Mouse (Mus musculus) limb, embryonic 15.5 days (tissue): ENCODE results near the gene Tspan15. TPM values are rescaled to one million over a fixed set of nuclear protein-coding genes. Genes with fewer than 3 reads are reported as not detected.

Source experiments
- ATAC-seq: fragments of 200-750 bp; cut with Nextera tagmentation; 2 replicates; pipeline ENCODE4 v1.8.0; 2017; ENCODE audit warnings: low read depth, moderate TSS enrichment; ENCODE audit not compliant: insufficient number of reproducible peaks, low FRiP score, low TSS enrichment
- H3K27ac ChIP-seq: fragments of 300-500 bp; sonication (generic); 2 replicates; pipeline ENCODE4 v1.5.1; 2015; ENCODE audit warnings: moderate library complexity, mild to moderate bottlenecking, inconsistent platforms
- H3K27me3 ChIP-seq: fragments of 300-500 bp; sonication (generic); 2 replicates; pipeline ENCODE4 v1.6.1; 2015; ENCODE audit warnings: inconsistent platforms
- H3K36me3 ChIP-seq: fragments of 300-500 bp; sonication (generic); 2 replicates; pipeline ENCODE4 v1.6.1; 2015; ENCODE audit warnings: inconsistent platforms
- H3K4me1 ChIP-seq: fragments of 300-500 bp; sonication (generic); 2 replicates; pipeline ENCODE4 v1.6.1; 2015; ENCODE audit warnings: inconsistent platforms
- H3K4me2 ChIP-seq: fragments of 300-500 bp; sonication (generic); 2 replicates; pipeline ENCODE4 v1.6.1; 2015; ENCODE audit warnings: mild to moderate bottlenecking, inconsistent platforms
- H3K4me3 ChIP-seq: fragments of 300-500 bp; sonication (generic); 2 replicates; pipeline ENCODE4 v1.5.1; 2015; ENCODE audit warnings: mild to moderate bottlenecking, inconsistent platforms
- H3K9ac ChIP-seq: fragments of 300-500 bp; sonication (generic); 2 replicates; pipeline ENCODE4 v1.6.1; 2015; ENCODE audit warnings: inconsistent platforms
- H3K9me3 ChIP-seq: fragments of 300-500 bp; sonication (generic); 2 replicates; pipeline ENCODE4 v1.6.1; 2016; ENCODE audit warnings: inconsistent platforms
- WGBS: fragments of 180-500 bp; shearing (Covaris S2); methylation state at CpG from one replicate; pipeline ENCODE4 v1.1.7; 2015; 5-methylcytosine and 5-hydroxymethylcytosine counted together
- polyA plus RNA-seq: library from polyadenylated mRNA; unstranded; fragments of >200 nt; fragmentation: Nextera tagmentation; extraction: Ambion mirVana; gene quantifications from 2 replicates; pipeline ENCODE4 v1.2.1, GENCODE M21; 2015

Gene Tspan15
- polyA plus RNA-seq, 1 experiment from 2014 or later: 16.3 TPM

- H3K4me1 ChIP-seq: 0 out of 2 replicates have a peak, but pooled peaks cover 4% of the 10 kb centered on the region
- H3K4me3 ChIP-seq: no peak overlapping the region
- no peaks in the 10 kb centered on the region for H3K27me3 ChIP-seq
- no peaks in the 10 kb centered on the region for H3K9me3 ChIP-seq
- H3K27ac ChIP-seq: no peak overlapping the region
- no peak for ATAC-seq
- H3K4me2 ChIP-seq: no peak overlapping the region
- H3K36me3 ChIP-seq: no peaks in the 10 kb centered on the region
- WGBS: 30% methylated on average over 10 of the region's 10 CpGs
- H3K9ac ChIP-seq: no peak overlapping the region
Measured at GRCm38 (mm10) chr10:62208241-62208896, 22.7 kb downstream of the Tspan15 start.

GRCm38 (mm10) chr10:62202574-62202973 lies 28.5 kb downstream of the Tspan15 start:
- no peaks in the 10 kb centered on the region for H3K4me1 ChIP-seq
- no peak for ATAC-seq
- 74% methylated on average over 6 of the region's 6 CpGs for WGBS
- no peak overlapping the region for H3K4me3 ChIP-seq
- no peaks in the 10 kb centered on the region for H3K27me3 ChIP-seq
- H3K9me3 ChIP-seq: no peaks in the 10 kb centered on the region
- H3K27ac ChIP-seq: no peak overlapping the region
- H3K9ac ChIP-seq: no peak overlapping the region
- H3K36me3 ChIP-seq: no peaks in the 10 kb centered on the region
- no peak overlapping the region for H3K4me2 ChIP-seq

GRCm38 (mm10) chr10:62198891-62199290 lies 32.2 kb downstream of the Tspan15 start:
- H3K9me3 ChIP-seq: no peaks in the 10 kb centered on the region
- no peaks in the 10 kb centered on the region for H3K4me1 ChIP-seq
- H3K27me3 ChIP-seq: no peaks in the 10 kb centered on the region
- H3K9ac ChIP-seq: no peak overlapping the region
- no peak for ATAC-seq
- 56% methylated on average over 1 of the region's 1 CpGs for whole genome bisulfite sequencing
- H3K4me3 ChIP-seq: no peak overlapping the region
- H3K36me3 ChIP-seq: no peaks in the 10 kb centered on the region
- H3K4me2 ChIP-seq: no peak overlapping the region
- H3K27ac ChIP-seq: no peak overlapping the region

GRCm38 (mm10) chr10:62197403-62197802 lies 33.6 kb downstream of the Tspan15 start:
- no peak for ATAC-seq
- Histone ChIP-seq H3K9ac (no peak overlapping the region), H3K27me3 (no peaks in the 10 kb centered on the region), H3K4me2 (no peak overlapping the region), H3K4me3 (no peak overlapping the region), H3K36me3 (no peaks in the 10 kb centered on the region), H3K27ac (no peak overlapping the region), H3K4me1 (0 out of 2 replicates have a peak, but pooled peaks cover 7% of the 10 kb centered on the region), H3K9me3 (no peaks in the 10 kb centered on the region)
- 75% methylated on average over 4 of the region's 4 CpGs for WGBS

- ATAC-seq: no peak
- no peak overlapping the region for H3K9ac ChIP-seq
Measured at GRCm38 (mm10) chr10:62195376-62195775, 35.7 kb downstream of the Tspan15 start.

GRCm38 (mm10) chr10:62194946-62195345 lies 36.1 kb downstream of the Tspan15 start:
- 50% methylated on average over 6 of the region's 6 CpGs for WGBS
- H3K4me3 ChIP-seq: no peak overlapping the region
- H3K4me1 ChIP-seq: peaks cover 12% of the 10 kb centered on the region; the same call in 1 of the 2 replicates
- ATAC-seq: no peak
- H3K9ac ChIP-seq: no peak overlapping the region
- H3K27me3 ChIP-seq: no peaks in the 10 kb centered on the region
- H3K27ac ChIP-seq: no peak overlapping the region
- no peak overlapping the region for H3K4me2 ChIP-seq
- no peaks in the 10 kb centered on the region for H3K36me3 ChIP-seq
- no peaks in the 10 kb centered on the region for H3K9me3 ChIP-seq

More at GRCm38 (mm10) chr10:62195376-62195775, 35.7 kb downstream of the Tspan15 start:
- H3K27ac ChIP-seq: no peak overlapping the region
- no peaks in the 10 kb centered on the region for H3K27me3 ChIP-seq
- H3K4me2 ChIP-seq: no peak overlapping the region
- no peaks in the 10 kb centered on the region for H3K9me3 ChIP-seq
- 51% methylated on average over 7 of the region's 7 CpGs for WGBS
- H3K4me3 ChIP-seq: no peak overlapping the region
- H3K4me1 ChIP-seq: 0 out of 2 replicates have a peak, but pooled peaks cover 7% of the 10 kb centered on the region
- H3K36me3 ChIP-seq: no peaks in the 10 kb centered on the region

GRCm38 (mm10) chr10:62194461-62194860 lies 36.6 kb downstream of the Tspan15 start:
- no peak for ATAC-seq
- H3K9ac ChIP-seq: no peak overlapping the region
- H3K4me3 ChIP-seq: no peak overlapping the region
- H3K36me3 ChIP-seq: no peaks in the 10 kb centered on the region
- H3K27ac ChIP-seq: no peak overlapping the region
- no peak overlapping the region for H3K4me2 ChIP-seq
- 68% methylated on average over 5 of the region's 5 CpGs for WGBS
- no peaks in the 10 kb centered on the region for H3K27me3 ChIP-seq
- no peaks in the 10 kb centered on the region for H3K9me3 ChIP-seq
- peaks cover 12% of the 10 kb centered on the region; the same call in 1 of the 2 replicates for H3K4me1 ChIP-seq

- Histone ChIP-seq H3K9ac (no peak overlapping the region), H3K4me1 (peaks cover 12% of the 10 kb centered on the region; the same call in 1 of the 2 replicates), H3K27me3 (no peaks in the 10 kb centered on the region), H3K9me3 (no peaks in the 10 kb centered on the region), H3K27ac (no peak overlapping the region), H3K4me2 (no peak overlapping the region), H3K4me3 (no peak overlapping the region), H3K36me3 (no peaks in the 10 kb centered on the region)
- 89% methylated on average over 6 of the region's 6 CpGs for WGBS
- no peak for ATAC-seq
Measured at GRCm38 (mm10) chr10:62194043-62194442, 37.0 kb downstream of the Tspan15 start.

- Histone ChIP-seq H3K36me3 (no peaks in the 10 kb centered on the region), H3K27me3 (no peaks in the 10 kb centered on the region), H3K9ac (no peak overlapping the region), H3K27ac (no peak overlapping the region), H3K4me3 (no peak overlapping the region), H3K4me1 (peaks cover 12% of the 10 kb centered on the region; the same call in 1 of the 2 replicates), H3K9me3 (no peaks in the 10 kb centered on the region), H3K4me2 (no peak overlapping the region)
- ATAC-seq: peak; percentile 57; the same call in 1 of the 2 replicates
- WGBS: 63% methylated on average over 9 of the region's 9 CpGs
Measured at GRCm38 (mm10) chr10:62192701-62193157, 38.3 kb downstream of the Tspan15 start.

GRCm38 (mm10) chr10:62190821-62191220 lies 40.2 kb downstream of the Tspan15 start:
- no peaks in the 10 kb centered on the region for H3K9me3 ChIP-seq
- no peak overlapping the region for H3K4me2 ChIP-seq
- H3K27ac ChIP-seq: no peak overlapping the region
- no peak overlapping the region for H3K9ac ChIP-seq
- H3K4me3 ChIP-seq: no peak overlapping the region
- H3K27me3 ChIP-seq: 0 out of 2 replicates have a peak, but pooled peaks cover 4% of the 10 kb centered on the region
- WGBS: 88% methylated on average over 7 of the region's 7 CpGs
- H3K36me3 ChIP-seq: no peaks in the 10 kb centered on the region
- ATAC-seq: no peak
- peaks cover 12% of the 10 kb centered on the region; the same call in 1 of the 2 replicates for H3K4me1 ChIP-seq

GRCm38 (mm10) chr10:62189910-62190309 lies 41.1 kb downstream of the Tspan15 start:
- Histone ChIP-seq H3K4me2 (no peak overlapping the region), H3K4me3 (no peak overlapping the region), H3K9ac (no peak overlapping the region), H3K4me1 (peaks cover 12% of the 10 kb centered on the region; the same call in 1 of the 2 replicates), H3K36me3 (no peaks in the 10 kb centered on the region), H3K27ac (no peak overlapping the region), H3K9me3 (no peaks in the 10 kb centered on the region), H3K27me3 (0 out of 2 replicates have a peak, but pooled peaks cover 4% of the 10 kb centered on the region)
- ATAC-seq: no peak
- whole genome bisulfite sequencing: 56% methylated on average over 4 of the region's 4 CpGs

GRCm38 (mm10) chr10:62189303-62189702 lies 41.7 kb downstream of the Tspan15 start:
- no peak overlapping the region for H3K4me2 ChIP-seq
- H3K4me3 ChIP-seq: no peak overlapping the region
- H3K9ac ChIP-seq: no peak overlapping the region
- 63% methylated on average over 3 of the region's 3 CpGs for WGBS
- ATAC-seq: no peak
- H3K9me3 ChIP-seq: no peaks in the 10 kb centered on the region
- no peak overlapping the region for H3K27ac ChIP-seq
- 0 out of 2 replicates have a peak, but pooled peaks cover 4% of the 10 kb centered on the region for H3K27me3 ChIP-seq
- H3K36me3 ChIP-seq: no peaks in the 10 kb centered on the region
- peaks cover 12% of the 10 kb centered on the region; the same call in 1 of the 2 replicates for H3K4me1 ChIP-seq
